Mouse (Mus musculus): ENCODE measurements around the gene Ubl3. TPM values are rescaled to one million over a fixed set of nuclear protein-coding genes. Genes with fewer than 3 reads are reported as not detected.

Gene Ubl3
- polyA plus RNA-seq, 1 experiment, result 19.1 TPM

DNA sequence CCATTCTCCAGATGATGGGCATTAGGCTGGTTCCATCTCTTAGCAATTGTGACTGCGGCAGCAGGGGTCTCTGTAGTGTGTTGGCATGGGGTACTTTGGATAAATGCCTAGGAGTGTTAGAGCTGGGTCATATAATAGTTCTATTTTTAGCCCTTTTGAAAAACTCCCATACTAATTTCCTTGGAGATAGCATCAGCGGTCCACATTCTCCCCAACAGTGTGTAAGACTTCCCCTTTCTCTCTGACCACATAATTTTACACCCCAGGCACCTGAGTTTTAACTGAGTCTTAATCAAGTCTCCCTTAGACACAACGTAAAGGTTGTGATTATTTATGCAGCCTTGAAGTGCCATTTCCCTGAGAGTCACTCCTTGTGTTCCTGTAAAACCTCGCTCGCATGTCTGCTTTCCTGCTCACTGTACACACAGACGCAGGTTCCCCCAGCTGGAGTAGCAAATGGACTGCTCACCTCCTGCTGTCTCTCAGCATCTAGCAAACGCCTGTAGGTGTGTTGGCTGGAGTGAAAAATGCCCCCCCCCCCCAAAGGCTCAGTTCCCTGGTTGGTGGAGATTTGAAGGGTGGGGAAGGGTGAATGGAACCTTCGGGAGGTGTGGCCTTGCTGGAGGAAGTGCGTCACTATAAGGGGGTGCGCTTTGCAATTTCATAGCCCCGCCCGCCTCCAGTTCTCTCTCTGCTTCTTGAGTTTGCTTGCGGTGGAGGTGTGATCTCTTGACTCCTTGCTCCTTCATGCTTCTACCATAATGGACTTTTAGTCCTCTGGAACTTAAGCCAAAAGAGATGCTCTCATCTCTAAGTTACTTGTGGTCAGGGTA lies 63.5 kb downstream of the Ubl3 start:
- no peaks in the 10 kb centered on the region for H3K36me3 ChIP-seq (ENCODE audit: control insufficient read depth, insufficient read depth)
- no peak overlapping the region for H3ac ChIP-seq (ENCODE audit: control insufficient read depth, insufficient read length, low read depth)
- H3K4me3 ChIP-seq (ENCODE audit: insufficient read depth, poor library complexity, severe bottlenecking), result no peak overlapping the region
- H3K79me3 ChIP-seq (ENCODE audit: low read depth), result no peaks in the 10 kb centered on the region
- TF ChIP-seq MAX (IDR thresholded peaks at IDR 0.05) (no peak), MYOG (IDR thresholded peaks at IDR 0.05; ENCODE audit: control insufficient read depth, extremely low read depth, insufficient read length) (no peak), USF1 (IDR thresholded peaks at IDR 0.05; ENCODE audit: low read depth) (no peak), FOSL1 (IDR thresholded peaks at IDR 0.05; ENCODE audit: insufficient read depth, low read length, poor library complexity, severe bottlenecking) (no peak)
- H3K27me3 ChIP-seq (ENCODE audit: control insufficient read depth, insufficient read depth, insufficient read length), result no peaks in the 10 kb centered on the region
- H3K79me2 ChIP-seq (ENCODE audit: control insufficient read depth, insufficient read depth), result no peaks in the 10 kb centered on the region

DNA sequence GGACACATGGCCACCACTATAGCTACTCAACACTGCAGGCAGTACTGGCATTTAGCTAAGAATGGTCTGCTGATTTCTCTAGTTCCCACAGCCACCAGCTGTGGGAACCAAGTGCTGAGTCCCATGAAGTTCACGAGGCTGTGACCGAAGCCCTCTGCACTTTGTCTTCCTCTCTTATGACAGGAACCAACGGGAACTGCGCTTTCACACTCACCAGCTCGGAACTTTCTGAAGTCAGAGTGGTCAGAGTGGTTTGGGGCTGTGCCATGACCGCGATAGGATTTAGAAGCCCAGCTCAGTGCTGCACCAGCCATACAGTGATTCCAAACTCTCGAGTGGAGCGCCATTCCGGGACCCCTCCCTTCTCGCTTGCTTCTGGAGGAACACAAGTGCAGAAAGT lies 66.4 kb downstream of the Ubl3 start:
- H3K27me3 ChIP-seq (ENCODE audit: control insufficient read depth, insufficient read depth, insufficient read length), result no peaks in the 10 kb centered on the region
- no peak overlapping the region for H3ac ChIP-seq (ENCODE audit: control insufficient read depth, insufficient read length, low read depth)
- no peaks in the 10 kb centered on the region for H3K36me3 ChIP-seq (ENCODE audit: control insufficient read depth, insufficient read depth)
- H3K4me3 ChIP-seq (ENCODE audit: insufficient read depth, poor library complexity, severe bottlenecking), result no peak overlapping the region
- TF ChIP-seq MYOD1 (IDR thresholded peaks at IDR 0.05; ENCODE audit: control insufficient read depth, insufficient read length, low read depth) (no peak), FOSL1 (IDR thresholded peaks at IDR 0.05; ENCODE audit: insufficient read depth, low read length, poor library complexity, severe bottlenecking) (no peak), CEBPB (IDR thresholded peaks at IDR 0.05; ENCODE audit: low read depth) (no peak), MAX (IDR thresholded peaks at IDR 0.05) (no peak)
- no peaks in the 10 kb centered on the region for H3K79me3 ChIP-seq (ENCODE audit: low read depth)
- no peaks in the 10 kb centered on the region for H3K79me2 ChIP-seq (ENCODE audit: control insufficient read depth, insufficient read depth)

DNA sequence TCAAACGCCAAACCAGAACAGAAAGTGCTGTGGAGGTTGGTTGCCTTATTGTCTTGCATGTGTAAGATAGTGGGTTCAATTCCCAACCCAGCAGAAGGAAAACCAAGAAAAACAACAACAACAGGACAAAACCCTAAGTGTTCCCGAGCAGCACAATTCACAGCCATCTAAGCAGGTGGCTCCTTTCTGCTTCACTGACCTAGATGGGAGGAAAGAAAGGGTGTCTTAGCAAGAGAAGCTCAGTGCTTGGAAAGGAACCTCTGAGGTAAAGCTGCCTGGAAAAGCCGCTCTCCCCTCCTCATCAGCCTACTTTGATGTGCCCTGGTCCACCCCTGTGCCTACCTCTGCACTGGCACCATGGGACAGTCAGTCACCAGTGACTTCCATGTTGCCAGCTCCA lies 70.8 kb downstream of the Ubl3 start:
- no peak overlapping the region for H3K4me3 ChIP-seq (ENCODE audit: insufficient read depth, poor library complexity, severe bottlenecking)
- H3ac ChIP-seq (ENCODE audit: control insufficient read depth, insufficient read length, low read depth), result no peak overlapping the region
- H3K27me3 ChIP-seq (ENCODE audit: control insufficient read depth, insufficient read depth, insufficient read length), result peaks cover 6% of the 10 kb centered on the region
- H3K36me3 ChIP-seq (ENCODE audit: control insufficient read depth, insufficient read depth), result no peaks in the 10 kb centered on the region
- H3K79me2 ChIP-seq (ENCODE audit: control insufficient read depth, insufficient read depth), result no peaks in the 10 kb centered on the region
- H3K79me3 ChIP-seq (ENCODE audit: low read depth), result no peaks in the 10 kb centered on the region
- TF ChIP-seq MYOG (IDR thresholded peaks at IDR 0.05; ENCODE audit: control insufficient read depth, extremely low read depth, insufficient read length) (no peak), CTCF (IDR thresholded peaks at IDR 0.05; ENCODE audit: control insufficient read depth, insufficient read depth, insufficient read length) (no peak), FOSL1 (IDR thresholded peaks at IDR 0.05; ENCODE audit: insufficient read depth, low read length, poor library complexity, severe bottlenecking) (no peak), CEBPB (IDR thresholded peaks at IDR 0.05; ENCODE audit: low read depth) (no peak), MAX (IDR thresholded peaks at IDR 0.05) (no peak), USF1 (IDR thresholded peaks at IDR 0.05; ENCODE audit: low read depth) (no peak), MYOD1 (IDR thresholded peaks at IDR 0.05; ENCODE audit: control insufficient read depth, insufficient read length, low read depth) (no peak)

DNA sequence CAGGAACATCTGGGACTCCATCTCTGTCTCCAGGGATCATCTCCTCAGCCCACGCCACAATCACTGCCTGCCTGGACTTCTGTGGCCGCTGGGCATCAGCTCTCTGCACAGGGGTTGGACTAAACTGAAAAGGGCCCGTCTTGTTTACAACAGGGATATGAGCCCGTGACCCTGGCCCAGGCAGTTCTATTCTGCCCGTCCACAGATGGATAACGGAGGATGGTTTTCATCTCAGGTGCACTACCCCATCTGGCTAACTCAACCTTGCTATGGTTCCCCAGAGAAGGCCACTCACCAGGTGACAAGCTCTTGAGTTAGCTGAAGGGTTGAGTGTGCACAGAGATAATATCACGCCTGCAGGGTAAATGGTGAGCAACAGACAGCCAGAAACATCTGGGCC lies 78.2 kb downstream of the Ubl3 start:
- TF ChIP-seq FOSL1 (IDR thresholded peaks at IDR 0.05; ENCODE audit: insufficient read depth, low read length, poor library complexity, severe bottlenecking), result no peak
- no peaks in the 10 kb centered on the region for H3K79me3 ChIP-seq (ENCODE audit: low read depth)
- no peak overlapping the region for H3K4me3 ChIP-seq (ENCODE audit: insufficient read depth, poor library complexity, severe bottlenecking)
- no peak overlapping the region for H3ac ChIP-seq (ENCODE audit: control insufficient read depth, insufficient read length, low read depth)
- no peaks in the 10 kb centered on the region for H3K79me2 ChIP-seq (ENCODE audit: control insufficient read depth, insufficient read depth)
- peaks cover 3% of the 10 kb centered on the region for H3K27me3 ChIP-seq (ENCODE audit: control insufficient read depth, insufficient read depth, insufficient read length)
- H3K36me3 ChIP-seq (ENCODE audit: control insufficient read depth, insufficient read depth), result no peaks in the 10 kb centered on the region

DNA sequence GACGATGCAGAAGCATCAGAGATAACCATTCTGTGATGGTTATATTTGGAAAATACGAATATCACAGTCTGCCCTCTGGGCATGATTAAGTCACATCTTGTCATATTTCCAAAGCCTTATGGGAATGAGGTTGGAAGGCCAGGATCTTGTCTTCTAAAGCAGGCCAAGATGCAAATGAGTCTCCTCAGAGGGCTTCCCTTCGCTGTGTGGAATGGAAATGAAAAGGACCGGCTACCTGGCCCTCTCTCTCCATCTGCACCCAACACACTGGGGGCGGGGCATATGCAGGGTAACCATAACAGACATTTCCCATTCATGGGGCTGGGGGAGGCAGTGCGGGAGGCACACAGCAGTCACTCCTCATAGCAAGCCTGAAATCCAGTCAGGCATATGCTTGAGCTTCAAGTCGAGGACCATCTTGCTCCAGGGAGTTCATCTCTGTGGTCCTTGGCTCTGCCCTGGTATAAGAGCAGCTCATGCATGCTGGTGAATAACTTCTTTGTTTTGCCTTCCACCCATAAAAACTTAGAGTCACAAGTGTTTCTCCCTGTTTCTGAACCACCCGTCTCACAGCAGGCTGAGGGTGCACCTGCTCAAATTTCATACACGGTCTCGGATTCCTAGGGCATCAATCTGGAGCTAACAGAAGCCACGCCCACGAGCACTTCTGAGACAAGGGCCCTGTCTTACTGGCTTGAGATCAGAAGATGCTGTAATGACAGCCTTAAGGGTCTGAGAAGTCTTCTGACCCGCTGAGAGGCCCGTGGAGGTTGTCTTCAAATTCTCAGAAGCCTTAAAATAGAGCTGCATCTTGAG lies 83.8 kb downstream of the Ubl3 start:
- no peaks in the 10 kb centered on the region for H3K36me3 ChIP-seq (ENCODE audit: control insufficient read depth, insufficient read depth)
- H3K27me3 ChIP-seq (ENCODE audit: control insufficient read depth, insufficient read depth, insufficient read length), result no peaks in the 10 kb centered on the region
- H3ac ChIP-seq (ENCODE audit: control insufficient read depth, insufficient read length, low read depth), result no peak overlapping the region
- no peak overlapping the region for H3K4me3 ChIP-seq (ENCODE audit: insufficient read depth, poor library complexity, severe bottlenecking)
- TF ChIP-seq FOSL1 (IDR thresholded peaks at IDR 0.05; ENCODE audit: insufficient read depth, low read length, poor library complexity, severe bottlenecking), result no peak
- no peak for TF ChIP-seq MAX (IDR thresholded peaks at IDR 0.05)
- TF ChIP-seq CEBPB (IDR thresholded peaks at IDR 0.05; ENCODE audit: low read depth), result no peak
- no peak for TF ChIP-seq MYOD1 (IDR thresholded peaks at IDR 0.05; ENCODE audit: control insufficient read depth, insufficient read length, low read depth)
- no peak for TF ChIP-seq USF1 (IDR thresholded peaks at IDR 0.05; ENCODE audit: low read depth)
- TF ChIP-seq CTCF (IDR thresholded peaks at IDR 0.05; ENCODE audit: control insufficient read depth, insufficient read depth, insufficient read length), result no peak
- TF ChIP-seq MYOG (IDR thresholded peaks at IDR 0.05; ENCODE audit: control insufficient read depth, extremely low read depth, insufficient read length), result no peak
- H3K79me2 ChIP-seq (ENCODE audit: control insufficient read depth, insufficient read depth), result no peaks in the 10 kb centered on the region
- H3K79me3 ChIP-seq (ENCODE audit: low read depth), result no peaks in the 10 kb centered on the region

Measured in C2C12 (cell line).